Mouse (Mus musculus): ENCODE measurements around the gene Trio. TPM values are rescaled to one million over a fixed set of nuclear protein-coding genes. Genes with fewer than 3 reads are reported as not detected.

Trio gene
- polyA plus RNA-seq, 1 experiment from 2014 or later, result 15.9 TPM

DNA sequence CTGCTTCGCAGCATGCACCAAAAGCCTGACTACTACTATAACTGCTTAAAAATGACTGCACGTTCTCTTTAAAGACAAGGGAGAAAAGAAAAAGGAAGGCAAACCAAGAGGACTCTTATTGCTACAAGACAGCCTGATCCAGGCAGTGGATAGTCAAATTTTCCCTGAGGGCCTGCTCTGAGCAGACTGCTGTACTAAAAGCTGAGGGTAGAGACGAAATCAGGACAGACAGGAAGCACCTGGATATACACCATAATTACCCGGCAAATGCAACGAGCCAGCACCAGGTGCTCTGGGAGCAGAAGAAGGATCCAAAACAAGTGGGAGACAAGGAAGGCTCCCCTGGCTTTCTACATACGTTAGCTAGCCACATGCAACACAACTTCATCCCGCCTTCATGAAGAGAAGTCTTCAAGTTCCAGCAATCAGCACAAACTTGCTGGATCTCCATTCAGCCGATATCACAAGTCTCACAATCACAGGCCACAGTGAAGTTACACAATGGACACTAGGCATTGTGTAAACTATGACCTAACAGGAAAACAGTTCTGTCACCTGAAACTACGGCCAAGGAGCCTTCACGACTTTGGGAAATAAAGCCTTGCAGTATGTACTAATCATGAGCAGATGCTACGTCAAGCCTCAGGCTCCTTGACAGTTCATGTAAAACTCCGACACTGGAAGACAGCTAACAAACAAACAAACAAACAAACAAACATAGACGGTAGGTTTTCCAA lies 43.7 kb downstream of the Trio start:
- no peak overlapping the region for H3K9ac ChIP-seq
- H3K4me3 ChIP-seq (replicated peaks), result no peak overlapping the region
- H3K27me3 ChIP-seq (replicated peaks), result no peaks in the 10 kb centered on the region
- H3K9me3 ChIP-seq, result no peaks in the 10 kb centered on the region
- peaks cover 14% of the 10 kb centered on the region for H3K4me1 ChIP-seq (replicated peaks)
- no peak overlapping the region for H3K4me2 ChIP-seq (replicated peaks)
- H3K36me3 ChIP-seq, result no peaks in the 10 kb centered on the region
- 50% methylated on average over 13 of the region's 13 CpGs for WGBS
- H3K27ac ChIP-seq, result no peak overlapping the region
- ATAC-seq, result no peak; the same call in 1 of the 2 replicates

DNA sequence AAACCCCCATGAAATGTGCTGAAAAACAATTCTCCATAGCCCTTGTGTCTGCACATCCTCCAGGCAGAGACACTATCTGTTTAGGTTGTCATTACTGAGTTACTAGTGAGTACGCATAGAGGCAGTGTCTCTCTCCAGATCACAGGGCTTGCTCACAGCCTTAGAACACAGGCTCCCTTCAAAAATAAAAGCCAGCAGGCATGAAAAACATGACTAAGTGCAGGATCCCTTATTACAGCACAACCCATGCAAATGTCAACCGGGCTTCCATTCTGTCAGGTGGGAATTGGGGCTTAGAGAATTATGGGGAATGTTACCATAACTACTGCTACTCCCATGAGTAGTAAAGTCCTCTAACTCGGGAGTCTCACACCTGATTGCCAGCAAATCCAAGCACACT lies 44.4 kb downstream of the Trio start:
- 40% methylated on average over 3 of the region's 3 CpGs for WGBS
- H3K9me3 ChIP-seq, result no peaks in the 10 kb centered on the region
- H3K4me1 ChIP-seq (replicated peaks), result peaks cover 16% of the 10 kb centered on the region
- no peak overlapping the region for H3K4me3 ChIP-seq (replicated peaks)
- H3K27me3 ChIP-seq (replicated peaks), result no peaks in the 10 kb centered on the region
- no peak overlapping the region for H3K4me2 ChIP-seq (replicated peaks)
- H3K36me3 ChIP-seq, result no peaks in the 10 kb centered on the region
- no peak overlapping the region for H3K27ac ChIP-seq
- H3K9ac ChIP-seq, result no peak overlapping the region
- ATAC-seq, result no peak

DNA sequence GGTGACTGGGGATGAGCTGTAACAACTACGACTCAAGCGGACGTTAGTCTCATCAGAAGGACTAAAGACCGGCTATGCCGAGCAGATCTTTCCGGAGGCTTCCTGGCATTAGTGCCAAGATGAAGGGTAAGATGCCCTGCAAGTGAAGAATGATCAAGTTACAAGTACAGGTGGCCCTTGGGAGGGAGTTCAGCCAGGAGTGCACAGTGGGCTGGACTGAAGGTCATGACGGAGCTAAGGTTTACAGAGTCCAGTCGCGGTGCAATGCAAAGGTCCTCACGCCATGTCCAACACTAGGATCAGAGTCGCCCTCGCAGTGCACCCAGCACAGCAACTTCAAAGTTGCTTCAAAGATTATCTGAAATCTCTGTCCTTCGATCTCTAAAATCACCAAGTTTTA lies 45.2 kb downstream of the Trio start:
- 85% methylated on average over 13 of the region's 13 CpGs for WGBS
- H3K9me3 ChIP-seq, result no peaks in the 10 kb centered on the region
- H3K36me3 ChIP-seq, result no peaks in the 10 kb centered on the region
- no peak for ATAC-seq
- no peak overlapping the region for H3K4me3 ChIP-seq (replicated peaks)
- no peak overlapping the region for H3K4me2 ChIP-seq (replicated peaks)
- H3K4me1 ChIP-seq (replicated peaks), result peaks cover 16% of the 10 kb centered on the region
- no peak overlapping the region for H3K9ac ChIP-seq
- H3K27ac ChIP-seq, result no peak overlapping the region
- H3K27me3 ChIP-seq (replicated peaks), result no peaks in the 10 kb centered on the region

DNA sequence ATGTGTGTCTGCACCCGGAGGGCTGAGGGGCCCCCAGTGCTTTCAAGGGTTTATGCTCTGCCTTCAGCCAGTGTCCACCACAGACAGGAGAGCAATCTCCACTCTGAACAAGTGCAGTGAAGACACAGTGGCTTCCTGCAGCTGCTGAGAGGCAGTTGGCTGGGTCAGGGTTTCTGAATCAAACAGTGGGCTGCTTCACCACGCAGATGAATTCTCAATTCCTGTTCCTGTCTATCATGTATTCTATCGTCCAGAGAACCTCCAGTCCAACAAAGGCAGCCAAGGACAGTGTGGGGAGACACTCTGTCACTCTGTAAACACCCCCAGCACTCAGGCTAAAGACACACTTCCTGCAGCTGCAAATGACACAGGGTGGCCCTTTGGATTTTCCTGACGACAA lies 48.7 kb downstream of the Trio start:
- H3K27me3 ChIP-seq (replicated peaks), result no peaks in the 10 kb centered on the region
- H3K9me3 ChIP-seq, result no peaks in the 10 kb centered on the region
- no peak overlapping the region for H3K9ac ChIP-seq
- H3K36me3 ChIP-seq, result no peaks in the 10 kb centered on the region
- 49% methylated on average over 4 of the region's 4 CpGs for WGBS
- H3K4me3 ChIP-seq (replicated peaks), result no peak overlapping the region
- ATAC-seq, result peak; percentile 57
- no peak overlapping the region for H3K4me2 ChIP-seq (replicated peaks)
- no peak overlapping the region for H3K27ac ChIP-seq
- H3K4me1 ChIP-seq (replicated peaks), result peaks cover 16% of the 10 kb centered on the region

DNA sequence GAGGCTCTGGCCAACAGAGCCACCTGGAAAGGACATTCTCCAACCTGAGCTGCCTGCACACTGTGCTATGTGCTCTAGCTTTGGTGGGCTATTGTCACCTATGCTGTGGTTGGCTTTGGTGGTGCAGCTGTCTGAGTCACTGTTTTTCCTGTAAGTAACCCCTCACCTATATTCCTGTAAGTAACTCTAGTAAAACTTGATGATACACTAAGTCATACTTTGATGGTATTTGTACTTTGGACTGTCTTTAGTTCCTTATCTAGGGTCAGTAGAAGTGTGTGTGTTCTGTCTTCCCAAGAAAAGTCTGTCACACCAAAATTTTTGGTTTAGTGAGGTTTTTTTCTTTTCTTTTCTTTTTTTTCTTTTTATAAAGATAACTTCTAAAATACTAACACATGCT lies 49.3 kb downstream of the Trio start:
- ATAC-seq, result peak; percentile 73
- Histone ChIP-seq H3K27me3 (replicated peaks) (no peaks in the 10 kb centered on the region), H3K9ac (no peak overlapping the region), H3K9me3 (no peaks in the 10 kb centered on the region), H3K27ac (no peak overlapping the region), H3K4me3 (replicated peaks) (no peak overlapping the region), H3K36me3 (no peaks in the 10 kb centered on the region), H3K4me2 (replicated peaks) (no peak overlapping the region), H3K4me1 (replicated peaks) (peaks cover 11% of the 10 kb centered on the region)

DNA sequence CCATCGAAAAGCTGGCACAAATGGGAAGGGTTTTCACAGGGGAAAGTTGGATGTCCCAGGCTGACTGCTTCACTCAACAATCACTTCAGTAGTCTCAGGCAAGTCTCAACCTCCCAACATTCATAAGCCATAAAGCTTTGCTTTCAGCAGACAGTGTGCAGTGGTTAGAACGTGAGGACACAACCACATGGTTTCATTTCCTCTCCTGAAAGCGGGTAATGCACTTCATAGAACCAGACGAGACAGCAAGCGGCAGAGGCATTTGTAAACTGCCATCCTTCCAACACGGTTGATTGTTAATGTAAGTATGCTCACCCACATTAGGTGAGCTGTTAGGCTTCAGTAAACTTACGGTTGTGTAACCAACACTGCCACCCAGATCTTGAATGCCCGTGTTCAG lies 51.0 kb downstream of the Trio start:
- Histone ChIP-seq H3K9ac (no peak overlapping the region), H3K4me1 (replicated peaks) (peaks cover 4% of the 10 kb centered on the region), H3K27ac (no peak overlapping the region), H3K27me3 (replicated peaks) (no peaks in the 10 kb centered on the region), H3K9me3 (no peaks in the 10 kb centered on the region), H3K4me2 (replicated peaks) (no peak overlapping the region), H3K4me3 (replicated peaks) (no peak overlapping the region), H3K36me3 (no peaks in the 10 kb centered on the region)
- WGBS, result 78% methylated on average over 8 of the region's 8 CpGs
- no peak for ATAC-seq

DNA sequence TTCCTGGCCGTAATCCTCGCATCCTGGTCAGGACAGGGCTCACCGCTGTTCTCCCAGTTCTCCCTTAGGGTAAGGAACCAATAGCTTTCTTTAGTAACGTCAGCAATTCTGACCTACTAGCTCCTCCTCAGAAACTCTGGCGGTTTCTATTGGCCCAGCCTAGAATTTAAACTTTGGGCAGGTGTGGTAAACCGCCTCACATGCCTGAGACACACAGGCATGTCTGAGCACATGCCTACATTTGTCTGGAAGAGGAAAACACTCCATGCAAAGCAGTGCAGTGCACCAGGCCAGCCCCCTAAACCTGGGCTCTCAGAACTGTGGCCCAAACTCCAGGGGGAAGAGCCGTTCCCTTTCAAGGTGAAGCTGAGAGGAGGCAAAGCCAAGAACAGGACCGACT lies 57.5 kb downstream of the Trio start:
- Histone ChIP-seq H3K36me3 (no peaks in the 10 kb centered on the region), H3K9me3 (no peaks in the 10 kb centered on the region), H3K27me3 (replicated peaks) (no peaks in the 10 kb centered on the region), H3K9ac (no peak overlapping the region), H3K4me3 (replicated peaks) (no peak overlapping the region), H3K4me2 (replicated peaks) (no peak overlapping the region), H3K27ac (no peak overlapping the region), H3K4me1 (replicated peaks) (0 out of 2 replicates have a peak, but pooled peaks cover 7% of the 10 kb centered on the region)
- WGBS, result 74% methylated on average over 8 of the region's 8 CpGs
- ATAC-seq, result no peak

DNA sequence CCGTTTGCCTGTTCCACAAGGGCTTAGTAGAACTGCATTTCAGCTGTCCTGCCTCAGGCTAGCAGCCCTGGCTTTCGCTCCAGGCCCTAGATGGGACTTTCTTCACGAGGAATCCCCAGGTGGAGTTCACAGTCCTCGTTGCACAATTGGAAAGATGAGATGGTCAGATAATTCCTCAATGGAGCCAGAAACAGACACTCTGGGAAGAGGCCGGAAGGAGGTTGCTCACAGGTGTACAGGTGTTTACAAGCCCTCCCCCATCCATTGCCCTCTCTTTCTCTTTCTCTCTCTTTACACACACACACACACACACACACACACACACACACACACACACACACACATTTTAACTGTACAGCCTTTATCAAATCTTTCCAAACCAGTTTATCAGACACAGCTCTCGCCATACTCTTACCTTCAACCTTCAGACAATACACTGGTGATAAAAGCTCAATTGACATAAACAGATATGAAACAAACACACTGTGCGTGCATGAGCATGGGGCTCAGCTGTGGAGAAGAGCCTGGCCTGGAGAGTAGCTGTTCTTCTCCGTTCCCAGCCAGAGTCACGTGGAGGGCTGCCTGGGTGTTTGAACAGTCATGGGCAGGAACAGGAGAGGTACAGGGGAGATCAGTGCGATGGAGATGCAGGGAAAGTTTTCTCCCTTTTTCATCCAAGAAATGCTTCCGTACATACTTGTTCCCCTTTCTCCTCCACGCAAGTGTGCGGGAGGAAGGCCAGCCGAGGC lies 58.3 kb downstream of the Trio start:
- Histone ChIP-seq H3K27me3 (replicated peaks) (no peaks in the 10 kb centered on the region), H3K4me1 (replicated peaks) (0 out of 2 replicates have a peak, but pooled peaks cover 9% of the 10 kb centered on the region), H3K9ac (no peak overlapping the region), H3K4me2 (replicated peaks) (no peak overlapping the region), H3K9me3 (no peaks in the 10 kb centered on the region), H3K36me3 (no peaks in the 10 kb centered on the region), H3K27ac (no peak overlapping the region), H3K4me3 (replicated peaks) (no peak overlapping the region)
- ATAC-seq, result peak; percentile 63
- 65% methylated on average over 14 of the region's 14 CpGs for WGBS

DNA sequence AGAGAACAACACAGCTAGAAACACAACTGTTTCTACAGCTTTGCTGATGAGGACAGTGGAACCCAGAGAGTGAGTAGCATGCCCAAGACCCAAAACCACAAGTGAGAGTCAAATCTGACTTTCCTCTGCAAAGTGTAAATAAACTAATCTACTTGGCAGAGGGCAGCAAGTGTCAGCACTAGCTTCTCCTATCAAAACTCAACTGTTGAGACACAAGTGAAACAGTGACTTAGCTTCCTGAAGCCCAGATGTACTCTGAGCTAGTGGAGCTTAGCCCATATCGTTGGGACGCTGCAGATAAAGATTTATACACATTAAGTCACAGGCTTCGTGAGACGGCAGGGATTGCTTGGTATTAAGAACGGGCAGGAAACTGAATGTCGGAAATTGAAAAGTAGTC lies 60.8 kb downstream of the Trio start:
- Histone ChIP-seq H3K27me3 (replicated peaks) (no peaks in the 10 kb centered on the region), H3K4me3 (replicated peaks) (no peak overlapping the region), H3K4me2 (replicated peaks) (no peak overlapping the region), H3K9me3 (no peaks in the 10 kb centered on the region), H3K36me3 (0 out of 2 replicates have a peak, but pooled peaks cover 4% of the 10 kb centered on the region), H3K4me1 (replicated peaks) (peaks cover 27% of the 10 kb centered on the region), H3K9ac (no peak overlapping the region), H3K27ac (no peak overlapping the region)
- no peak for ATAC-seq
- WGBS, result 35% methylated on average over 6 of the region's 6 CpGs

DNA sequence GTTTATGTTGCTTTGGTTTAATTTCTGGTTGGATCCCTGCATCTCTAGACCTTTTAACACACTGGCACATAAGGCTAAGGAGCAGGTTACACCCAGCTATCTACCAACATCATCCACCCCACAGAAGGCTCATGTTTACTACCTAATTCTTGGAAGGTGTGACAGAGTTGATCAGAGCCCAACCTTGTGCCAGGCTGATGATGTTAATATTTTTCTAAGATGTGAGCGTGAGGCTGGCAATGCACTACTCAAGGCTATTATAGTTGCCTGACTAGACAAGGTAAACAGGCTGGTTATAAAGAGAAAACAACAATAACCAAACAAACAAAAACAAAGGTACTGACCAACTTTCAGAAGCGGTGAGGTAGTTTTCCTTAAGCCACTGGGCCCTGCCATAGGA lies 62.1 kb downstream of the Trio start:
- no peak overlapping the region for H3K4me2 ChIP-seq (replicated peaks)
- no peak for ATAC-seq
- H3K27ac ChIP-seq, result no peak overlapping the region
- WGBS, result 86% methylated on average over 2 of the region's 2 CpGs
- no peak overlapping the region for H3K4me3 ChIP-seq (replicated peaks)
- no peak overlapping the region for H3K9ac ChIP-seq
- 0 out of 2 replicates have a peak, but pooled peaks cover 4% of the 10 kb centered on the region for H3K36me3 ChIP-seq
- no peaks in the 10 kb centered on the region for H3K9me3 ChIP-seq
- H3K4me1 ChIP-seq (replicated peaks), result peaks cover 29% of the 10 kb centered on the region
- H3K27me3 ChIP-seq (replicated peaks), result no peaks in the 10 kb centered on the region

DNA sequence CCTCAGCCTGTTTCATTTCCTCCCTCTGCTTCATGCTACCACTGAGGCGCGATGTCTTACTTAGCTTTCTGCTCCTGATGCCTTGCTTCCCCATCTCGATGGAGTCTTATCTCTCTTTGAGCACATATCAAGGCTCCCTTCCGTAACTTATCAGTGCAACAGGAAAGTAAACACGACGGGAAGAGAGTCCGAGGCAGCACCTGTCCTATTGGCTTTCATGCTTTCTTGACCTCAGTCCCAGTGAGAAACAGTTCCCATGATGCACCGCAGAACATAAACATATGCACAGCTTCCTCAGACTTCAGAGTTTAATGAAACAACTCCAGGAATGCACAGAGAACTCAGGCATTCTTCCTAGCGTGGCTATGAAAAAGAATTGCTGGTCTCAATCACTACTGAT lies 65.0 kb downstream of the Trio start:
- Histone ChIP-seq H3K4me2 (replicated peaks) (no peak overlapping the region; the same call in 1 of the 2 replicates), H3K36me3 (0 out of 2 replicates have a peak, but pooled peaks cover 4% of the 10 kb centered on the region), H3K27me3 (replicated peaks) (no peaks in the 10 kb centered on the region), H3K9me3 (no peaks in the 10 kb centered on the region), H3K27ac (no peak overlapping the region), H3K9ac (no peak overlapping the region), H3K4me1 (replicated peaks) (peaks cover 27% of the 10 kb centered on the region), H3K4me3 (replicated peaks) (no peak overlapping the region)
- 23% methylated on average over 9 of the region's 9 CpGs for WGBS
- ATAC-seq, result peak; percentile 64

DNA sequence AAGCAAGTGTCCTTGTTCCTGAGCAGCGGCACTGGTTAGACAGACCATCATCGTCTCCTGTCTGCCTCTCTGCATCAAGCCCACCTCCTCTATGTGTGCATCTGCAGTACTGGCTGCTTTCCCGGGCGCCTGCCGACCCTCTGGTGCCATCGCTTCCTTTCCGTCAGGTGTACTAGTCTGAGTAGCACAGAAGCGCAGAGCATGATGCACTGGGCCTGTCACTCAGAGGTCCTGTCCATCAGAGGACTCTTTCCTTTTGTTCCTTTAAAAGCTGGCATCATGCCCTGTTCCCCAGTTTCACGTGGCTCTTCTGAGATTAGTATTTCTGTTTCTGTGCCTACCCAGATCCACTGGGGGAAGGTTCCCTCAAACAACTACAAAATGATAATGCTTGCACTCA lies 67.8 kb downstream of the Trio start:
- no peak overlapping the region for H3K4me2 ChIP-seq (replicated peaks)
- 0 out of 2 replicates have a peak, but pooled peaks cover 4% of the 10 kb centered on the region for H3K36me3 ChIP-seq
- H3K4me1 ChIP-seq (replicated peaks), result peaks cover 23% of the 10 kb centered on the region
- H3K9ac ChIP-seq, result no peak overlapping the region
- no peaks in the 10 kb centered on the region for H3K27me3 ChIP-seq (replicated peaks)
- ATAC-seq, result no peak
- H3K4me3 ChIP-seq (replicated peaks), result no peak overlapping the region
- 85% methylated on average over 9 of the region's 9 CpGs for WGBS
- H3K27ac ChIP-seq, result no peak overlapping the region
- no peaks in the 10 kb centered on the region for H3K9me3 ChIP-seq

DNA sequence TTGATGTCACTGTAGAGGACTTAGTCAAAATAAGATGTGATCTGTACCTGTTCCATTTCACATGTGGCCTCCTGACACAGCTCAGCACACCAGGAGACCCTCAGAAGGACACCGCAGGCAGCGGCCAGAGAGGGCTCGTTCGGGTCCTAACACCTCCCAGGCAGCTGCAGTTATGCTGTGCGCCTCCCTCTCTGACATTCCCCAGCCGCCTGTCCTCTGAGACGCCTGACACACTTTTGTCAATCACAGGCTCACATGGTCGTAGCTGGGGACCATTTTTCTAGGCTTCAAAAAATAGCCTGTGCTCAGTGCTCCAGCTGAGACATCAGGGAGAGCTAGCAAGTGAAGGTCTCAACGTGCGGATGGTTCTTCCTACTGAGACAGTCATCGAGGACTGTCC lies 70.0 kb downstream of the Trio start:
- H3K4me2 ChIP-seq (replicated peaks), result no peak overlapping the region
- H3K36me3 ChIP-seq, result 0 out of 2 replicates have a peak, but pooled peaks cover 4% of the 10 kb centered on the region
- H3K9ac ChIP-seq, result no peak overlapping the region
- H3K27ac ChIP-seq, result no peak overlapping the region
- ATAC-seq, result no peak
- H3K9me3 ChIP-seq, result no peaks in the 10 kb centered on the region
- H3K4me1 ChIP-seq (replicated peaks), result peaks cover 12% of the 10 kb centered on the region
- WGBS, result 50% methylated on average over 11 of the region's 11 CpGs
- H3K27me3 ChIP-seq (replicated peaks), result no peaks in the 10 kb centered on the region
- H3K4me3 ChIP-seq (replicated peaks), result no peak overlapping the region
